Mouse (Mus musculus) bone marrow macrophage, adult 2 months (primary cell): Measurements from ENCODE around the gene Arid1a.

Experiments used
- CTCF ChIP-seq: IDR thresholded peaks from 2 replicates; pipeline ENCODE4 v1.5.1; 2012; ENCODE audit warnings: low read depth, mild to moderate bottlenecking, low read length, moderate library complexity
- POLR2A ChIP-seq: IDR thresholded peaks from 2 replicates; pipeline ENCODE4 v1.6.1; 2012; ENCODE audit warnings: mild to moderate bottlenecking, low read depth, low read length, borderline replicate concordance

GRCm38 (mm10) chr4:133700905-133701368 is 55.6 kb downstream of the Arid1a start:
- TF ChIP-seq CTCF (no peak), POLR2A (no peak)
